Mouse (Mus musculus) gastrocnemius, postnatal 14 days (tissue): ENCODE results near the gene Naip1. TPM values are rescaled to one million over a fixed set of nuclear protein-coding genes. Genes with fewer than 3 reads are reported as not detected.
A peak's percentile ranks its signal among the peaks of the same experiment; 100 is the strongest.
"Not testable (repeated sequence)": the region's sequence is repeated elsewhere in the genome, so short reads cannot be mapped to it uniquely, and the experiment has no call there.

ENCODE experiments used
- DNase-seq: peaks from one replicate; pipeline ENCODE4 v3.0.0; 2021; ENCODE audit warnings: mixed read lengths
- intact Hi-C: fragments of 180-260 bp; cut with DNase I; formaldehyde crosslinking; loops from one replicate; pipeline ENCODE4 v1.15.1; 2025; ENCODE audit warnings: low total_unique reads
- long read RNA-seq, 2 experiments: library from polyadenylated mRNA; stranded (forward); transcript quantifications; one replicate each; pipeline ENCODE4 v2.0.0; 2021
- total RNA-seq, 2 experiments: library from RNA; stranded (reverse); gene quantifications; 2 replicates each; pipeline ENCODE4 v1.2.3; 2021

The Naip1 gene
- not detected for total RNA-seq
- long read RNA-seq, experiment 1: 0 reads
- long read RNA-seq, experiment 2: 0 reads

- intact Hi-C loops, DNase-seq: not testable (repeated sequence)
These were observed at the start of gene Naip1 for GRCm38 (mm10) chr13:100452415-100453127. TSS of gene Naip1 (minus strand) at chr13:100452869.

DNA sequence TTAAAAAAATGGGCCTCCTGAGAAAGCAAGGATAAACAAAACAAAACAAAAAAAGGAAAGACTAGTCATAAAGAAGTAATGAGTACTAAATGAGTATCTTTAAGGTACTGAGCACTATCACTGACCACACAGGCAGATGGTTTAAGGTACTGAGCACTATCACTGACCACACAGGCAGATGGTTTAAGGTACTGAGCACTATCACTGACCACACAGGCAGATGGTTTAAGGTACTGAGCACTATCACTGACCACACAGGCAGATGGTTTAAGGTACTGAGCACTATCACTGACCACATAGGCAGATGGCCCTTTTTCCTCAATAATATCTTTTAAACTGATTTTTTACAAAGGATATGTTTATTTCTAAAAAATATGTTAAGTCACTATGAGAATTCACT, 47.0 kb upstream of the Naip1 start:
- intact Hi-C loops, DNase-seq: not testable (repeated sequence)

GRCm38 (mm10) chr13:100495337-100495736, 42.7 kb upstream of the Naip1 start:
- intact Hi-C loops: no loop called here
- DNase-seq: no peak

DNA sequence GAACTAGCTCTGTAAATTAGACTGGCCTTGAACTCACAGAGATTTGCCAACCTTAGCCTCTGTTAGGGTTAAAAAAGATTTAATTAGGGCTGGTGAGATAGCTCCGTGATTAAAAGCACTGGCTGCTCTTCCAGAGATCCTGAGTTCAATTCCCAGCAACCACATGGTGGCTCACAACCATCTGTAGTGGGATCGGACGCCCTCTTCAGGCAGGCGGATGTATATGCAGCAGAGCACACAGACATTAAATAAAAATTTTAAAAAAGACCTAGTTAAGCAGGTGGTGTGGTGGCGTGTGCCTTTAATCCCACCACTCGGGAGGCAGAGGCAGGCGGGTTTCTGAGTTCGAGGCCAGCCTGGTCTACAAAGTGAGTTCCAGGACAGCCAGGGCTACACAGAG, 41.7 kb upstream of the Naip1 start:
- DNase-seq, intact Hi-C loops: not testable (repeated sequence)

DNA sequence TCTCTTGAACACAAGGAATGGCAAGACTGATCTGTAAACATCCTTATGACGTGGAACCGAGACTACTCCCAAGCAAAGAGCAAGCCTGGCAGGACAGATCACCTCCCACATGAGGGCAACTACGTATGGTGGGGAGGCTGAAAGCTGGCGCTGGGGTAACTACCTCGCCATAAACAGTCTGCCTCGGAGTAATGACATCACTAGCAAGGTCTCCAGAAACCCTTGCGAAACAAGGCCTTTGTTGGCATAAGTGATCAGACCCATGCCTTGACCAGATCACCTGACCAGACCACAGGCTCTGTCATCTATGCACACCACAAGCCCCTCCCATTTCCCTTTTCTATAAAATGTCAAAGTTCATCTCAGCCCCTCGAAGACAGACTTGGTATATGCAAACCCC, 40.6 kb upstream of the Naip1 start:
- no peak for DNase-seq
- intact Hi-C loops: no loop called here

- intact Hi-C loops: no loop called here
- peak; percentile 81 for DNase-seq
These were observed 39.6 kb upstream of the Naip1 start, which contains the start of gene Gtf2h2 for GRCm38 (mm10) chr13:100492061-100492787. TSS of gene Gtf2h2 (minus strand) at chr13:100492579.

DNA sequence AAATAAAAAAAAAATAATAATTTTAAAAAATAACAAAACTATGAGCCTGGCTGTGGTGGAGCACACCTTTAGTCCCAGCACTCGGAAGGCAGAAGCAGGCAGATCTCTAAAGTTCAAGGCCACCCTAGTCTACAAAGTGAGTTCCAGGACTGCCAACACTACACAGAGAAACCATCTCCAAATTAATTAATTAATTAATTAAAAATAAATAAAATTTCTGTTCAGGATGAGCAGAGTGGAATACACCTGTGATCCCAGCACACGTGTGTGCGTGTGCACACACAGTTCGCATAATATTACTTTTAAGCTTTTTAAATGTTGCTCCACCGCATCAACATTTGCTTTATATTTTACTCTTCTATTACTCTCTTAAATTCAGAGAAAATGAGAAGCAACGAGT, 39.0 kb upstream of the Naip1 start:
- no peak for DNase-seq
- intact Hi-C loops: no loop called here

DNA sequence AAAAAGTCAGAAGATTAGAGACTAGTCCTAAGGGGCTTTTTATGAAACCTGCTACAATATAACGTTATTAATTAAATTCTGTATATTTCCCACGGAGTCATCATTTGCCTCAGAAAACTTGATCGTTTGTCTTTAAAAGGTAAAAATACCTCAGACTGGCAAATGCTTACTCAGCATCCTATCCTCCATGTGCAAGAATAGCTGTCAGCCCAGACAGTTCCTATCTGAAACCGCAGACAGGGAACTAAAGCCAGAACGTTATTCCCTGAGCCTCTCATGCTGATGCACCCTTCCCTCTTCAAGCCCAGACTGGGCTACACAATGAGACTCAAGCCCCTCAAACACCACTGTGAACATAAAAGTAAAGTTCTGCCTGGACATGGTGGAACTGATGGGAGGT, 37.8 kb upstream of the Naip1 start:
- no peak for DNase-seq
- intact Hi-C loops: no loop called here

GRCm38 (mm10) chr13:100483610-100484009, 30.9 kb upstream of the Naip1 start:
- no peak for DNase-seq
- intact Hi-C loops: no loop called here

GRCm38 (mm10) chr13:100463527-100464222, 11.0 kb upstream of the Naip1 start:
- no peak for DNase-seq
- intact Hi-C loops: no loop called here

GRCm38 (mm10) chr13:100461336-100461735, 8.7 kb upstream of the Naip1 start:
- intact Hi-C loops: no loop called here
- no peak for DNase-seq

- no peak for DNase-seq
- intact Hi-C loops: no loop called here
These were observed 3.2 kb downstream of the Naip1 start for GRCm38 (mm10) chr13:100449495-100449894.

DNA sequence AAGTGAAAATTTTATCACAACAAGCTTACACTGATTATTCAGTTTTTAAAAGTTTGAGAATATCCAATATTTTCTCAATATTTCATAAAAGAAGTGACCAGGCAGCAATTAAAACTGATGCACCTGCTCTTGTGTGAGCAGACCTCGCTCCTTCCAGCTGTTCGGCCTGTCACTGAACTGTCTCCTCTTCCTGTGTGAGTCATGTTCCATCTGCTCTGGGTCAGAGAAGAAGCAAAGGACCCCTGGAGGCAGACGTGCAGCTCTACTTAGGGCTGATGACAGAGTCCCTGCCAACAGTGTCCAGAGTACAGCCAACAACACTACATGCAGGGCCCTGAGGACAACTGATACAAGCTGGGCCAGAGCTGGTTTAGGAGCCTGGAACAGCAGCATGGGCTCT, 12.6 kb downstream of the Naip1 start:
- intact Hi-C loops: no loop called here

GRCm38 (mm10) chr13:100438701-100439100, 14.0 kb downstream of the Naip1 start:
- DNase-seq: no peak
- intact Hi-C loops: no loop called here

More for the DNA sequence above, 12.6 kb downstream of the Naip1 start:
- DNase-seq: no peak

- intact Hi-C loops: no loop called here
- no peak for DNase-seq
These were observed 15.3 kb downstream of the Naip1 start for GRCm38 (mm10) chr13:100437322-100437825.

GRCm38 (mm10) chr13:100436556-100437163, 16.0 kb downstream of the Naip1 start:
- intact Hi-C loops, DNase-seq: not testable (repeated sequence)

GRCm38 (mm10) chr13:100419958-100420357, 32.7 kb downstream of the Naip1 start:
- DNase-seq, intact Hi-C loops: not testable (repeated sequence)

DNA sequence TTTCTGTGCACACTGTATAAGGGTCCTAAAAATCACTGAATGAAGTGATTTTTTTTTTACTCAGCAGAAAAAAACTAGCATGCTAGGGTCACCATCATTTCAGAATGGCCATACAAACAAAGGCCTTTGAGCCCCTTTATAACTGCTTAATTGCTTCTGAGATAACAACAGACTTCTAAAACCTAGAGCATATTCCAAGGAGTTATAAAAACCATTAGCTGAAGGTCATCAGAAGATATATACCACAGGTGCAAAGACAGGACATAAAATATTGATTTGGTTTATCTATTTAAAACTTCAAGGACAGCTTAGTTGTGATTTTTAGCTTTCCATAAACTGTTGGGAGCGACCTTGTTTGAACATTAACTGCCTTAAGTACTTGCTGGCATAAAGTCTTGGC, 38.2 kb downstream of the Naip1 start:
- DNase-seq: no peak
- intact Hi-C loops: no loop called here

DNA sequence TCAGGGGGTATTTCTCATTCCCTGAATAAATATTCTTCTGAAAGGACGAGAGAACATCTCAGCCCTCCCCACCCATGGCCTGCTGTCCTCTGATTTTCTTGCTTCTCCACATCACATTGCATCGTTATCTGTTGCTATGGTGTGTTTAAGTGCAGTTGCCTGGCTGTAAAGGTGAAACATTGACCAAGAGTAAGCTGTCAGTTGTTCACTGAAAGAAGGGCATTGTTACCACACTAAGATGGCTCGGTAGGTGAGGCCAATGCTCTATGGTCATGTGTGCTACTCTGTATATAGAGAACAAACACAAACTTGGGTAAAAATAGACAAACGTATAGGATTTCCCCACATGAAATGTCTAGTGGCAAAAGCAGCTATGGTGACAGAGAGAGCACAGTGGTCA, 42.8 kb downstream of the Naip1 start:
- intact Hi-C loops: no loop called here
- DNase-seq: no peak

DNA sequence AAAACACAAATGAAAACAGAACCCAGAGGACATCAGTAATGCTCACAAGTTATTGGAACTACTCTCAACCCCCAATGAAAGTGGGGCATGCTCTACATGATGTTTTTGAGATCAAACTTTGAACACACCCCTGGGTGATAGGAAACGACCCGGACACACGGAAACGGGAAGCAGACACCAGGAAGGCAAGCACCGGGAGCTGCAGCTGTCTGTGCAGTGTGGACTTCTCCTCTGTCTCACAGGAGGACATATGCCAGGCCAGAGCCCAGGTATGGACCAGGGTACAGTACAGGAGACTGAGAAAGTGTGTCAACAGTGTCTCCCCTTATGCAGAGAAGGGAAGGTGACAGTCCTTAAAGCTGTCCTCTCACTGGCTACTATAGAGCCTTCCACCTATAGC, 43.5 kb downstream of the Naip1 start:
- no peak for DNase-seq
- intact Hi-C loops: no loop called here
